Mouse (Mus musculus) liver, adult 2 months (tissue): ENCODE results near the gene Pibf1.

ENCODE experiments used
- CTCF ChIP-seq: fragments of 200-500 bp; IDR thresholded peaks from 2 replicates; pipeline ENCODE4 v1.5.1; 2011; ENCODE audit warnings: low read depth, low read length, control low read depth
- POLR2A ChIP-seq: fragments of 200-500 bp; IDR thresholded peaks from 2 replicates; pipeline ENCODE4 v1.6.1; 2011; ENCODE audit warnings: low read length, control low read depth; ENCODE audit not compliant: insufficient read depth; ENCODE audit errors: extremely low read depth

DNA sequence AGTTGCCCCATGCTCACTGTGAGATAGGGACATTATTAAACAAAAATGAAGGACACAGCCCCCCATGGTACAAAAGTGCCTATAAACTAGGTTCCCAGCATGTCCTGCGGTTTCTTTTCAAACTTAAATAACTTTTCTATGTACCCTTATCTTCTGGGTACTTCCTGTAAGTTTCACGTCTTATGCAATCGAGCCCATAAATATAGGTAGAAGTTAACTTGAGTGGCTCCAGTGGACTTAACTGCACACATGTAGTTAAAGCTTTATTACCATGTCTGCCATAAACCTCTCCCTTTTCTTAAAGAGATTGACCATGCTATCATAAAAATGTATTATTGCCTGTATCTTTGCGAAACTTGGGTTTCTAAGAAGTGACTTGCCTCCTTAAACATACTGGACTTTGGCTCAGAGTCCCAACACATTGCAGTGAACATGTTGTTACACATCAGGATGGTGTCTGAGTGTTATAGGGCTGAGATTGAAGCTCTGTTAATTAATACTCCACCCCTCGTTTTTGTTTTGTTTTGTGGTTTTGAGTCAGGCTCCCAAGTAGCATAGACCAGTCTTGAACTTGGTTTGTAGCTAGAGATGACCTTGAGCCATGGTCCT is 181.7 kb downstream of the Pibf1 start:
- TF ChIP-seq POLR2A (no peak), CTCF (no peak)
